Mouse (Mus musculus) thymus, adult 2 months (tissue): ENCODE data around the gene Elf5.

Experiments
- CTCF ChIP-seq: fragments of 200-500 bp; IDR thresholded peaks from 2 replicates; pipeline ENCODE4 v1.5.1; 2012; ENCODE audit warnings: mild to moderate bottlenecking, control low read depth, low read length, moderate library complexity, borderline replicate concordance; ENCODE audit not compliant: control insufficient read depth, poor library complexity, insufficient read depth; ENCODE audit errors: extremely low read depth
- POLR2A ChIP-seq: fragments of 200-500 bp; IDR thresholded peaks from 2 replicates; pipeline ENCODE4 v1.6.1; 2012; ENCODE audit warnings: mild to moderate bottlenecking, low read length, control low read depth, moderate library complexity; ENCODE audit not compliant: control insufficient read depth, poor library complexity, insufficient read depth; ENCODE audit errors: extremely low read depth

DNA sequence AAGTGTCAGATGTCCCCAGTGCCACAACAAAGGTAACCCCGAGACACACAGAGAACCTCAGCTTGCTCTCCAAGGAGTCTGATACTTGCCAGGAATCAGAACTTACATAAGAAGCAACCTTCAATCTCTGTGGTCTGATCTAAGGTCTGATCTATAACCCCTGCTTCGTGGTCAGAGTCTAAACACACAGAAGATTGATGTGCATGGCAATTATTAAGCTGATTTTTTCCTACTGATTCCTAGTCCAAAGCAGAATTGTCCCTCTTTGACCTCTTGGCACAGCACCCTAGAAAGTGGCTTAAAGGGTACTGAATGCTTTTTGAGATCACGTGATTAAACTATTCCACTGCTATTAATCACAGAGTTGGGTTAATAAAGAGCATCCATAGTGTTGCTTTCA is 54.8 kb downstream of the Elf5 start:
- no peak for TF ChIP-seq CTCF
- TF ChIP-seq POLR2A, result no peak
